Mouse (Mus musculus): Measurements from ENCODE around the gene Ccnb1ip1.
A peak's percentile ranks its signal among the peaks of the same experiment; 100 is the strongest.

GRCm38 (mm10) chr14:50807487-50808072 is at the start of gene Ccnb1ip1, which contains the start of gene Parp2:
- TF ChIP-seq POLR2A (IDR thresholded peaks at IDR 0.05; ENCODE audit: borderline replicate concordance, low read depth, low read length): peak; percentile 42; the same call in 1 of the 2 replicates
- no peak for TF ChIP-seq CTCF (IDR thresholded peaks at IDR 0.05; ENCODE audit: low read depth, low read length)

Data from bone marrow macrophage, adult 2 months (primary cell).